Mouse (Mus musculus): ENCODE measurements at regions not wholly inside any gene's neighbourhood (a gene's known extent, or its start where the extent isn't known, plus 50 kb on each side); places are given as distances from the start of the nearest gene placed in this dataset.
A peak's percentile ranks its signal among the peaks of the same experiment; 100 is the strongest.

DNA sequence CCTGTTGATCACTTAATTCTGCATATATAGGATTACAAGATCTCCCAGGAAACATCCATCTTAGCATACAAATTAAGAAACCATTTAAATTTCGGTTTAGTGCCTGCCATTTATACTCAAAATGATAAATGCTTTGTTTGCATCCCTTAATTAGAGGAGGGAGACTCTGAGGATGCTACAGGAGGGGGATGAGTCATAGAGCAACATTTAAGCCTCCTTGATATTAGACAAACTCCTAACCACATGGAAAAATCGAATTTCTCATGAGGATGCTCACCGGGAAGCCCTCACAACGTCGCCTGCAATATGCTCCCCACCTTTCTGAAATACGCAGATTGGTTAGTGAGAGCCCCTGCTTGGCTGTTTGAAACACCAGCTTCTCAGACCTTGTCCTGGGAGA lies 320.8 kb upstream of the Sphkap start:
- DNase-seq (ENCODE audit: low spot score in 2 of 2), result no peak

DNA sequence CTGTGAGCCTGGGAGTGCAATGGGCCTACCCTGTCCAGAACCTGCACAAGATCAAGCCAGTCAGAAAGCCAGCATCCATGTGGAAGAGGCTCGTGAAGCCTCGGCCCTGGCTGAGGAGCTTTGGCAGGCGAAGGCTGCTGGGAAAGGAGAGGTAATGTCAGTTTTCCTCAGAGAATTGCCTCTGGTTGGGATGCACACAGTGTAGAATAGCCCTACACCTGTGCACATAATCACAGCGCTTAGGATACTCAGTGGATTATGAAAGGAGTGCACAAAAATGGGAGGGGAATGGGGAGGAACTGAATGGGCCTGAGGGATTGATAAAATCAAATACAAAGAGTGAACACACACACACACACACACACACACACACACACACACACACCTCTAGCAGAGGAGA lies 319.9 kb upstream of the Sphkap start:
- no peak for DNase-seq (ENCODE audit: low spot score in 2 of 2)

DNA sequence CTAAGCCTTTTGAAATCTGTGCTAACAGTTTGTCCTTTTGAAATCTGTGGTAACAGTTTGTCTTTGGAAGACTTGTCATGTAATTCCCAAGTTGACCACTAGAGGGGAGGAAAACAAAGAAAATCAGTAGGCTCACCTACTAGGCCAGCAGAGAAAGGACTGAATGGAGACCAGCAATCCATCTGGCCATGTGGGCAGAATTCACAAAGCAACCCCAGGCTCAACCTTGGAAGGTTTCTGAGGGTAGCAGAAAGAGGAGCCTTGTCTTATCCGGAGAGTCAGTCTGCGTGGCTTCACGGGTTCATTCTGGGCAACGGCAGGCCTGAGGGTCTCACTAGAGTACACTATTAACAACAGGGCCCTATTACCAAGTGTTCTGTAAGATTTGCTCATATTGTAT lies 319.2 kb upstream of the Sphkap start:
- no peak for DNase-seq (ENCODE audit: low spot score in 2 of 2)

DNA sequence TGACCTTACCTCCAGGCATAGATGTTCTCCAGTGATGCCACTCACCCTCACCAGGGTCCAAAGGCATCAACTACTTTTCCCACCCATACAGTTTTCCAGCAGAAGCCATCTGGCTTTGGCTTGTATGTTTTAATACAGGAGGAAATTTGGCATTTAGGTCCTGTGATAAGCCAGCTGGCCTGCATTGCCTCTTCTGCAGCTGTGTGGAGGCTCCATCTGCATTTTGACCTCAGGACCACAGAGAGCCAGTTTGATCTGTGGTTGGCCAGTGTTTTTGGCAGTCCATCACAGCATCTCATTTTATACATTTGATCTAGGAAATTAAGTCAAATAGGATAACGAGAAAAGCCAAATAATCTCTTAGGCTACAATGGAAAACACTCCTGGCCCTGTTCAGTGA lies 315.1 kb upstream of the Sphkap start:
- no peak for DNase-seq (ENCODE audit: low spot score in 2 of 2)

DNA sequence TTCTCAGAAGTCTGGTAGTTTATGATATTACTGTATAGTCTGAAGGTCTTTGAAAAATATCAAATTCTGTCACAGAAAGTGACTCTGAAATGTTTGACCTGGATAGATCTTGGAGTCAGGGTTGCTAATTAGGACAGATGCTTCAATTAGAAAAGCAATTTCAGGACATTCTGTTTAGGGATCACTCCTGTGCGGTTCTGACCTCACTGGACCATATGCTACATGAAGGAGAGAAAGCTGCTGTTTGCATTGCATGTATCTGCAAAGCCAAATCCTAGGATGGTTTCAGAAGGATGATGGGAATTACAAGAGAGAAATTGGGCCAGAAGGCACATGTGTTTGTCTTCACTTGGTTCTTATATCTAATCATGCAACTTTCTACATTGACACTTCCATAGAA lies 312.2 kb upstream of the Sphkap start:
- DNase-seq (ENCODE audit: low spot score in 2 of 2), result no peak

DNA sequence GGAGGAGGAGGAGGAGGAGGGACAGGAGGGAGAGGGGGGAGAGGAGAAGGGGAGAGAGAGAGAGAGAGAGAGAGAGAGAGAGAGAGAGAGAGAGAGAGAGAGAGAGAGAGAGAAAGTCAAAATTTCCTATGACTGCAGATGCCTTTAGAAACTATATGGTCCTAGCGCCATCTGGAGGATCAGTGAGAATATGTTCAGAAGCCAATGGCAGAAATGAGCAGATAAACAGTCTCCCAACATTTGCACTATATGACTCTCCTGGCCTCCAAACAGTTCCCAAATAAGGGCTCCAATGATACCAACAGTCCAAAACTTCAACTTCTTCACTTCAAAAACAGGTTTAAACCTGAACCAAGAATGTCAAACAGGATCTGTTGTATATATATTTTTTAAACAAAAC lies 309.1 kb upstream of the Sphkap start:
- DNase-seq (ENCODE audit: low spot score in 2 of 2), result no peak

DNA sequence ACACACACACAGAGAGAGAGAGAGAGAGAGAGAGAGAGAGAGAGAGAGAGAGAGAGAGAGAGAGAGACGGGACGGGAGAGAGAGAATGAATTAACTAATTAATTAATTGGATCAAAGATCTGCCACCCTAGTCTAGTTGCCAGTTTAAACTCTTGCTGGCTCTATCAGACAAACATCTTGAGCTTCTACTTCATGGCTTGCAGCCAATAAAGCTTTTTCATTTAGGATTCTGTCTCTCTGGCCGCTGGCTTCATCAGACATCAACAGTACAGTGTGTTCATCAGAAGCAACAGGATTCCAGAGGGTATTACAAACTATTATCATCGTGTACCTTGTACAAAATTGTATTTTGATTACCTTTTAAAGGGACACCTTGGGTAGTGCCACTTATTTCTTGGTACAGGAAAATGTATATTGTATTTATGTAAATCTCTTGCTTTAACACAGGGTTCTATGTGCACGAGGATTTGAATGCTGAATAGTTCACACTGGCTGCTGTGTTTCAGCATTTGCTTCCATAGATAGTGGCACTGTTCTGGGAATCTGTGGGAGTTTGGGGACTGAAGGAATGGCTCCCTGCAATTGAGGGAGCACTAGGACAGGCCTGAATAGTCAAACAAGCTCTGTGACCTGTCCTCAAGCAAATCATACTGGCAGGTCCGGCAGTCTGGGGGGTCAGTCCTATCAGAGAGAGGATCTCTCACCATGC lies 293.9 kb upstream of the Sphkap start:
- no peak for DNase-seq (ENCODE audit: low spot score in 2 of 2)

DNA sequence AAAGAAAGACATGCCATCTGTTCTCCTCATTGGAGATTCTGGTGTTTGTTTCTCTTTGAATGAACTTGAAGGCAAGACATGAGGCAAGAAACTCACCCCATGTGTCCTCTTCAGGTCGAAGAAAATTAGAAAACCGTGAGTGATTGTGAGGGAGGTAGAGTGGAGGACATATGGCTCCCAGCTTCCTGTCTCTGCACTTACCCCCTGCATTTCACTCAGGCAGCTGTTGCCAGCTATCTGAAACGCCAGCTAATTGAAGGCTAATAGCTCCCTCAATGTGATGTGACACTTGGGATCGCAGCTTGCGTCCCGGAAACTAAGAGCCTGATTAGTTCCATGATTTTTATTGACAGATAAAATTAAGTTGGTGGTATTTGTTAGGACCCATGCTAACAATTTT lies 289.4 kb upstream of the Sphkap start:
- DNase-seq (ENCODE audit: low spot score in 2 of 2), result no peak

DNA sequence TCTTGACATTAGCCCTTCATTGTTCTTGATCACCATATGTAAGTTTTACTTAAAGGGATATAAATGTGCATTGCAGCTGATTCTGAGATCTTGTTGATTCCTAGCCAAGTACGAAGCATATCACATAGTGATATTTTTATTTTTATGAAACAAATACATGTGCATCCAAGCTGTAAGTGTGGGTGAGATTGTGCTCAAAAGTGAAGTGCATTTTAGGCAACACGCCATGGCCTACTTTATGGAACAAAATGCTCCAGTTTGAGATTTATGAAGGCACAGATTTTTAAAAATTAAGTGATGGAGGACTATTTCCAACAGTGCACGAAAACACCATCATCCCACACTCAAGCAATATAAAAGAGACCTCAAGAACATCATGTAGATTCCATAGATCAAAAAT lies 277.2 kb upstream of the Sphkap start:
- DNase-seq (ENCODE audit: low spot score in 2 of 2), result peak in 1 of 2 experiments; percentile 12

DNA sequence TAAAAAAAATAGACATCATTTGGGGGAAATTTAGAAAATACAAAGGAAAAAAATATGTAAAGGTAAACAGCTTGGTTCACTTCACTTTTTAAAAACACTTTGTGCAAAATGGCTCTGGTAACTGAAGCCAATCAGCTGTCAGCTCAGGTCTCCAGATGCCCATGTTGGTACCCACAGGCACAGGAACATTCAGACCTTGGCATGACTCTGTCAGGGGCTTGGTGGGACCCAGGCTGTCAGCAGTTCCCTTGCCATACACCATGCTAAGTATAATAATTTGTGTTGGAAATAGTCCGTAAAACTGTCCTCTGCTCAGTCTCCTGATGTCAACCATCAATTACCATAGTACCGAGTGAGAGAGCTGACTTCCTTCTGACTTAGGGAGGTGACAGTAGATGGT lies 257.3 kb upstream of the Sphkap start:
- DNase-seq (ENCODE audit: low spot score in 2 of 2), result no peak

DNA sequence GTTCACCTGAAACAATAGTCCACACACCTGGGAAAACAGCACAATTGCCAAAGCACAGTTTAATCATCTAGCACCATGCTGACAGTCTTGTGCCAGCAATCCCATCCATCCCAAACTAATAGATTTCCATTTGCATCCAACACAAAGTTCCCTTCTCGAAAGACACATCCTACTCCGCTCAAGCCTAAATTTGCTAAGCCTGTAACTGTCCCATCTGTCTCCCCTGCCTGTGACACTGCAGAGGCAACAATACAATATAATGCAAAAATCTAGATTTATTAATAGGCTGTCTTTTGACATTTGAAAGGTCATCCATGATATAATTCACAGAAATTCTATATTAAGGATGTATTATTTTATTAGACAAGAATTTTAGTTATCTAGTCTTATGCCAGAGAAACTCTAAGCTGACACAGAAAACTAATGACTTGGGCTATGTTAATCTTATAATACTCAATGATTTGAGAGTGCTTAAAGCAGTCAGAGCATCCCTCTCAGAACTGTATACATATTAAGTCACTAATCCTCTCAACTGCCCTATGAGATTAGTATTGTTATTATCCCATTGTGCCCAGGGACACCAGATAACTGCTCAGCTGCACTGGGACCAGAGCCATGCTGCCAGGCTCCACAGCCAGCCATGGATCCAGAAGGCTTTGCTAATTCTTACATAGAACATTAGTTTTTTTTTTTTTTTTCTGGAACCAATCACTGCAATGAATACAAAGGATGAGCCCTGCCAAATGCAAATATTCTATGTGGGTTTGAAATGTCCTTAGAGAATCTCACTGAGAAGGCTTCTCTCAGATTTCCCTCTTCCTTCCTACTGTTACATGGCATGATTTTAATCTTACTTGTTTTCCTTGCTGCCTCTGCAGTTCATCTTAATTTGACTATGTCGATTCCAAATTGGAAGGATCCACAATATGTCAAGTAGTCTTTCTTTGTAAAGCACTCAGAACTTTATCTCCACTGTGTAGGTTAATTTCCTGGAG lies 254.1 kb upstream of the Sphkap start:
- DNase-seq (ENCODE audit: low spot score in 2 of 2), result no peak

DNA sequence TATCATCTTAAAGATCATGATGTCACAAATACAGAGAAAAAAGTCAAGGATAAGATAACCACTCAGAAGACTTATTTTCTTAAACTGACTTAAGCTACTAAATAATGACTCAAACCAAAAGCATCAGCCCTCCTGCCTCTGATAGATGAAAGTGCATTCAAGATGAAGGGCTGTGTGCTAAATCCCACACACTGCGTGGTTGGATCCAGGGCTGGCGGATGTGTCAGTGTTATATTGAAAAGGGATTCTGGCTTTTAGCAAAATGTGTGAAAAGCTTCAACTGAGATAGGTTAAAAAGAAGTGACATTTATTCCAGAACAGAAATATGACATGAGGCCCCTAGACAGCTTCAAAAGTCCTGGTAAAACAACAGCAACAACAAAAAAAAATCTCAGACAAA lies 245.7 kb upstream of the Sphkap start:
- DNase-seq (ENCODE audit: low spot score in 2 of 2), result peak in 1 of 2 experiments; percentile 8

DNA sequence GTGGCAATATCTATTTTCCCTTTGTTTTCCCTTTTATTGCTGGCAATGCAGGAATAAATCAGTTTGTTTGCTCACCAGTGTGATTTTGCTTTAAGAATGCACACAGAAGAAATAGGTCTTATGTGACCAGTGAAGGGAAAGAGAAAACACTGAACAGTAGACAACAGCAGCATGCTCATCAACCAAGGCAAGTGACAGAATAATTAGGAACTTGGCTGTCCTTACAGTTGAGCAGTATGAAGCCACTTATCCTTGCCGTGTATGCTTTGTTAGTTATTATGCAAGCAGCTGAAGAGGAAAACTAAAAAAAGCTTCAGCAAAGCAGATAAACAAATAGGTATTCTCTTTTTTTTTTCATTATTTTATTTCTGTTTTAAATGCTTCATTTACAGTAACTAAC lies 237.6 kb upstream of the Sphkap start:
- no peak for DNase-seq (ENCODE audit: low spot score in 2 of 2)

DNA sequence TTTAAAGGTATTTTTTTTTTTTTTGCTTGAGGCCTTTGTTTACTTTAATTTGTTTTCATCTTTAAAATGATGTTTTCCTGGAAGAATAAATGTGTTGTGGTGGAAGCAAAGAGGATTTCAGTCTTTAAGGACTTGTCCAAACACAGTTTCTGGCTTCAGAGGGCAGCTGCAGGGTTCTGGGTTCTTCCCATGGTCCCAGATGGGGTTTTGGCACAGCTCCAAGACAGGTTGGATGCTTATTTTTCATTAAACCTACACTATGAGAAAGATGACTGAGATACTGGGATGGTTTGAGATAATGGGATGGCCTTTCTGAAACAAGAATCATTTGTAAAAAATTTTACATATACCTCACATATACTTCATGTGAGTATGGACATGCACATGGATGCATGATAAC lies 234.7 kb upstream of the Sphkap start:
- DNase-seq (ENCODE audit: low spot score in 2 of 2), result no peak

DNA sequence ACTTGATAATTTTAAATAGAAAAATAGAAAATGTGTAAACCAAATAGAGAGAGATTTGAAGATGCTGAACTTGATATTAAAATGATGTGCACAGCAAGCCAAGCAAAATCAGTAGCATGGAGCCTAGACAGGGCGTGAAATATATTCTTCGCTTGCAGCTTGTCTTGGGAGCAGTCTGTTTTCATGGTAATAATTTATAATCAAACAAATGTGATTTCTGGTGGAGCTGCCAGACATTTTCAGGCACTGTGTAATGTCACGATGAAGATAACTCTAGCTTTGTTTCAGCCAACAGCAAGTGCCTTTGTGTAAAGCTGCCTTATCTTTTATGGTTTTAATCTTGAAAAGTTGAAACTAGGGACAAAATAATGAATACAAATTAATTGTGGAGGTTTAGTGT lies 228.1 kb upstream of the Sphkap start:
- no peak for DNase-seq (ENCODE audit: low spot score in 2 of 2)

DNA sequence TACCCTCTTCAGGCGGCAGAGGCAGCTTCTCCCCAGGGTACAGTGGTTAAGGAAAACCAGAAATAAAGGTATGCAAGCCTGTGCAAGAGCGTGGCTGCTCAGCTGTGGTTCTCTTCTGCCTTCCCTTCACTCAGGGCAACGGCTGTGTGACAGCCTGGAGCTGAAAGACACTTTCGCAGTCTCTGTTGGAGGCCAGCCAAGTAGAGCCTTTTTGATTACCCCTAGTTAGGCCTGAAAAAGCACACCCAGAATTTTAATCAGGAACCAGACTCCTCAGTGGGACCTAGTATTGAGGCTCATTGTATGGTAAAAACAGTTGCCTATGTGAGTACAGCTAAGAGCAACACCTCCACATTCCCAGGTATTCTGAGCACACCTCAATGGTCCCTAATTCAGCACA lies 223.8 kb upstream of the Sphkap start:
- peak in 1 of 2 experiments; percentile 3 for DNase-seq (ENCODE audit: low spot score in 2 of 2)

DNA sequence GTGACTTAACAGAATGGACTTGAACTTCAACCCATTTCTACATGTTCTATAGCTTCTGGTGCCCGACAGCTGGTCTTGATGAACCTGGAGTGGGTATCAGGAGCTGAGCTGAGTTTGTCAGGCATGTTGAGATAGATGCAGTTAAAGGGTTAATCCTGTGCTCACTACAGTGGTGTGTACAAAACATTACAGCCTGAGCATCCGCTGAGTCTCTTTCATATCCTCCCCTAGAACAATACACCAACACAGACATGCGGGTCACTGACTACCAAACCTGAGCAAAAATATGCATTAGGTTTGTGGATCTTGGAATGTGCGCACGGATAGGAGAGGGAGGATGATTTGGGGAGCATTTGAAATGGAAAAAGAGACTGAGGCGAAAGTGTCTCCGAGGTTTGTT lies 223.4 kb upstream of the Sphkap start:
- no peak for DNase-seq (ENCODE audit: low spot score in 2 of 2)

DNA sequence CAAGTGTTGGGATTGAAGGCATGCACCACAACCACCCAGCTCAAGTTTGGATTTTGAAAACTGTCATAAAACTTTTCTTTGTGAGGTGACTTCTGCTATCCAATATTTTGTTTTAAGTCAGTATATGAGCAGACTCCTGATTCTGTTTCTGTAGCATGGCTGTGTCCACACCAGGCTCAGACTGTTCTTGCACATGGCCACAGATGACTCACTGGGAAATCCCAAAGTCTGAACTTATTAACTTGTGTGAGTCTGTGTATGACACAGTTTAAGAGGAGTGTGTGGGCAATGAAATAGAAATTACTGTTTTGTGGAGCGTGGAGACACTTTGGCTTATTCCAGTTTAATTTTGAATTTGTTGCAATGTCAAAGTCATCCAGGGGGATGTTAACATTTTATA lies 179.3 kb upstream of the Sphkap start:
- DNase-seq (ENCODE audit: low spot score in 2 of 2), result no peak

DNA sequence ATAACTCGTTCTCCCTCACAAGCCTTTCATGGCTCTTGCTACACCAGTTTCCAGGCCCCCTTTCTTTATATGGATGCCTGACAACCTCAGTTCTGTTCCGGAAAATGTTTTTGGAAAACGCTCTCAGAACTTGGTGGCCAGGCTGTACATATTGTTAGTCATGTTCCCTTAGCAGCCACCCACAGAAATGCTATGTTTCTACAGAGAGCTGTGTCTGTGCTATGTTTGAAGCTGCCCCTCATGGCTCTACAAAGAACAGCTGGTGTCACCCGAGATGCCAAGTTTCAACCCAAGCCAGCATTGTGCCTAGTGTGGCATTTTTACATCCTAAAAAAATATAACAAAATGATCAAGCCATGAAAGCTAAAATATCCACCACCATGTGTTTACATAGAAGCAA lies 175.0 kb upstream of the Sphkap start:
- peak in 1 of 2 experiments; percentile 77 for DNase-seq (ENCODE audit: low spot score in 2 of 2)

DNA sequence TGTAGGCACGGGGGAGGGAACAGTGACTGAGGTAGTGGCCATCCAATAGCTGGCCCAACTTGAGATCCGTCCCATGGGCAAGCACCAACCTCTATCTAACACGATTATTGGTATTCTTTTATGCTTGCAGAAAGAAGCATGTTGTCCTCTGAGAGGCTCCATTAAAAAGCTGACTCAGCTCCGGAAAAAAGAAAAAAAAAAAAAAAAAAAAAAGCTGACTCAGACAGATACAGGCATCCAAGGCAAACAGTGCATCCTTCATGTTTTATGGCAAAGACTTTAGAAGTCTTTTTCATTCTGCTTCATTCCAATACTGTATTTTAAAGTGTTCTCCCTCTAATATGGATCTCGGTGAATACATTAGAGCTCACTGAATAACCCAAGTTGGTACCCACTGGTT lies 162.0 kb upstream of the Sphkap start:
- no peak for DNase-seq (ENCODE audit: low spot score in 2 of 2)

DNA sequence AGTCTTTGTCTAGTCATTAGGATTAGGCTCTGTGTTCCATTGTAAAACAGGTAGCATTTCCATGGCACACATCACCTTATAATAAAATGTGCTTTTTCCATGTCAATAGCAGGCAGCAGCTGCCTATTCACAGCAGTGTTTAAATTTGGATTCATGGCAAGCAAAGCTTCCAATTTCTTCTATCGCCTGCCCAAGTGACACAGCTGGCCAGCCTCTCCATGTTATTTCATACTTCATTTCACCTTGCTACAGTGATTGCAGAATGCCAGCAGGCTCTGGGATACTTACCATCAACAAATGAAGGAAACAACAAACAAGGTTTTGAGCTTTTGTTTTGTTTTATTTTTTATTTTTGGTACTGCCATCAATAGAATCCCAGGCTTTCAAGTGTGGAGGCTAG lies 160.7 kb upstream of the Sphkap start:
- DNase-seq (ENCODE audit: low spot score in 2 of 2), result no peak

DNA sequence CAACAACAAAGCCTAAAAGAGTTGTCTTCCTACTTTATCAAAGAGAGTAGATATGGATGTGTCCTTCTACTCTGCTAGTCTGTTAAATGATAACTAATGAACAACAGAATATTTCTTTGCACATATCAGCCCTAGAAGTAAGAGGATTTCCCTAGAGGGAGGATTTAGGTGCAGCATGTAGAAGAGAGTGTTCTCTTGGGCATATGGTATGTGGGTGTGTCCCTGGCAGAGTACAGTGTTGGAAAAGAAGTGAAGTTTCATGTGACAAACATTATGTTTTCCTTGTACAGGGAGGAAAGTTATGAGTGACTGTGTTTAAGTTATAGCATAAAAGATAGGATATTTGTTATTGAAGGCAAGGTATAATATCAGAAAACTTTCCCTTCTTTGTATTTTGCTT lies 143.6 kb upstream of the Sphkap start:
- DNase-seq (ENCODE audit: low spot score in 2 of 2), result peak; percentile 7 to 79

DNA sequence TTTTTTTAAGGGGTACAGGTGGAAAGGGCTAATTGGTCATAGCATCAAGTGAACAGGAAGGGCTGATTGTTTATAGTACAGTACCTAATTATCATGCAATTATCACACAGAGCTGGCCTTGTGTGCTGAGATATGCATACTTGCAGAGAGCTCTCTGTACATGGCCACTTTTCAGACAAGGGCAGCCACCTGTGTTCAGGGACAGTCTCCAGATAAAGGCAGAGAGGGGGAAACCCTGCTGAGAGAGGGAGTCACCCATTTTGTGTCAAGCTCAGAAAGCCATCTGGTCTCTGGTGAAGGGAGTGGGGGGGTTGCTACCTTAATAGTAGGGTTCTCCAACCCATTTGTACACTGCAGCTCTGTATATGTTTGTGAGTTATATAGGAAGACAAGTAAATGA lies 127.5 kb upstream of the Sphkap start:
- DNase-seq (ENCODE audit: low spot score in 2 of 2), result no peak

Data from left cerebral cortex, adult 8-10 months (tissue).